Mouse (Mus musculus): Measurements from ENCODE around the gene Tmprss11e.

Tmprss11e gene

GRCm38 (mm10) chr5:86745715-86746114 is at the start of gene Tmprss11e:
Gene Tmprss11e, minus strand, starts transcription at chr5:86745815.
- DNase-seq (ENCODE audit: low spot score) = no peak

GRCm38 (mm10) chr5:86792807-86793206 is 47.2 kb upstream of the Tmprss11e start:
- no peak for DNase-seq (ENCODE audit: low spot score)

GRCm38 (mm10) chr5:86792249-86792648 is 46.6 kb upstream of the Tmprss11e start:
- DNase-seq (ENCODE audit: low spot score) = no peak

GRCm38 (mm10) chr5:86789954-86790353 is 44.3 kb upstream of the Tmprss11e start:
- DNase-seq (ENCODE audit: low spot score) = no peak

- DNase-seq (ENCODE audit: low spot score) = no peak
These were observed 41.2 kb upstream of the Tmprss11e start for GRCm38 (mm10) chr5:86786798-86787197.

- DNase-seq (ENCODE audit: low spot score) = no peak
These were observed 38.6 kb upstream of the Tmprss11e start for GRCm38 (mm10) chr5:86784205-86784604.

- DNase-seq (ENCODE audit: low spot score) = no peak
These were observed 37.4 kb upstream of the Tmprss11e start for GRCm38 (mm10) chr5:86783059-86783458.

- DNase-seq (ENCODE audit: low spot score) = no peak
These were observed 32.9 kb upstream of the Tmprss11e start for GRCm38 (mm10) chr5:86778471-86778870.

GRCm38 (mm10) chr5:86776941-86777340 is 31.3 kb upstream of the Tmprss11e start:
- DNase-seq (ENCODE audit: low spot score) = no peak

GRCm38 (mm10) chr5:86771010-86771409 is 25.4 kb upstream of the Tmprss11e start:
- no peak for DNase-seq (ENCODE audit: low spot score)

- DNase-seq (ENCODE audit: low spot score) = no peak
These were observed 23.5 kb upstream of the Tmprss11e start for GRCm38 (mm10) chr5:86769015-86769658.

- DNase-seq (ENCODE audit: low spot score) = no peak
These were observed 2.8 kb downstream of the Tmprss11e start for GRCm38 (mm10) chr5:86742796-86743195.

- DNase-seq (ENCODE audit: low spot score) = no peak
These were observed 4.5 kb downstream of the Tmprss11e start for GRCm38 (mm10) chr5:86741146-86741545.

GRCm38 (mm10) chr5:86735808-86736207 is 9.8 kb downstream of the Tmprss11e start:
- no peak for DNase-seq (ENCODE audit: low spot score)

GRCm38 (mm10) chr5:86730587-86730986 is 15.0 kb downstream of the Tmprss11e start:
- no peak for DNase-seq (ENCODE audit: low spot score)

GRCm38 (mm10) chr5:86728574-86728973 is 17.0 kb downstream of the Tmprss11e start:
- DNase-seq (ENCODE audit: low spot score) = no peak

- DNase-seq (ENCODE audit: low spot score) = no peak
These were observed 18.6 kb downstream of the Tmprss11e start for GRCm38 (mm10) chr5:86727033-86727432.

GRCm38 (mm10) chr5:86725021-86725420 is 20.6 kb downstream of the Tmprss11e start:
- no peak for DNase-seq (ENCODE audit: low spot score)

GRCm38 (mm10) chr5:86722820-86723460 is 22.7 kb downstream of the Tmprss11e start:
- no peak for DNase-seq (ENCODE audit: low spot score)

GRCm38 (mm10) chr5:86714967-86715366 is 30.6 kb downstream of the Tmprss11e start:
- DNase-seq (ENCODE audit: low spot score) = no peak

GRCm38 (mm10) chr5:86704923-86705322 is 40.7 kb downstream of the Tmprss11e start:
- DNase-seq (ENCODE audit: low spot score) = no peak

GRCm38 (mm10) chr5:86684667-86685066 is 60.9 kb downstream of the Tmprss11e start:
- DNase-seq (ENCODE audit: low spot score) = no peak

- no peak for DNase-seq (ENCODE audit: low spot score)
These were observed 69.4 kb downstream of the Tmprss11e start, which contains the start of gene Tmprss11b for GRCm38 (mm10) chr5:86676262-86676661. Gene Tmprss11b, minus strand, starts transcription at chr5:86676362.
